19 mouse cellular contexts compared by ENCODE assay signal in the genomic region with DNA sequence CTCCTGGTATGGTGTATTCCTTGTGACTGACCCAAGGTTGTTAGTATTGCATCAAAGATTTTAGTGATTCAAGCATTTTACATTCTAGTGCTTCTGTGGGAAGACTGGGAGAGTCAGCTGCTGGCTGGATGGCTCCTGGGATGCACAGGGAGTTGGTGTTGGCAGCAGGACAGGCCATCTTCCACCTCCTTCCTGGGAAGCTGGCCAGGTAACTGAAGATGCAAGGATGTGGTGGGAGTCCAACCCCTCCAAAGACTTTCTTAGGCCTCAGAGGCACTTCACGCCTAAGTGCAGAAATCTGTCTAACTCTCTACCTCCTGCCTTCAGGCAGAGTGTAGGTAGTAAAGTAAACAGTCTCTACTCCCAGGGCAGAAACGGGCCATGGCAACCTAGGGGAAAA. TPM values are rescaled to one million over a fixed set of nuclear protein-coding genes. Genes with fewer than 3 reads are reported as not detected.
DNase-seq lines count a peak whose midpoint lies in the region.
"Had no signal": no experiment of that assay in that cellular context is flagged by ENCODE, and none has a peak within 500 bp of the region (broad histone marks: within the 10 kb centered on the region; RNA-seq: fewer than 3 reads in every experiment).

No protein-coding gene starts in this region.

- intact Hi-C loops in left cerebral cortex, postnatal 36 days (cut with DNase I): loop anchor here (5.0 to 10.0 kb wide), 5 partner anchors 196 to 579 kb away; no protein-coding TSS in a partner anchor
- intact Hi-C loops in left cerebral cortex, postnatal 4 days (cut with DNase I): loop anchor here (5.0 to 10.0 kb wide), 2 partner anchors 569 to 1729 kb away; no protein-coding TSS in a partner anchor

- peak; percentile 31 to 38 for DNase-seq in frontal cortex, postnatal 36 days (ENCODE audit: low spot score in 2 of 2)
- no peak for DNase-seq in frontal cortex, postnatal 14 days (ENCODE audit: low spot score in 2 of 2)
- DNase-seq in left cerebral cortex, postnatal 36 days (ENCODE audit: low spot score in 2 of 2): peak; percentile 23 to 45
- DNase-seq in left cerebral cortex, postnatal 4 days: no peak
- peak; percentile 30 to 39 for DNase-seq in right cerebral cortex, adult 2 months (ENCODE audit: low spot score in 2 of 2)
- no peak for DNase-seq in right cerebral cortex, postnatal 10 days (ENCODE audit: low spot score in 2 of 2)
- DNase-seq in telencephalon, adult 2 months (ENCODE audit: low read depth, low spot score): peak; percentile 38
- DNase-seq in layer of hippocampus, adult 8-10 months (ENCODE audit: low spot score in 2 of 2): no peak
- DNase-seq: adrenal gland, adult 2 months; adrenal gland, postnatal 14 days; cerebellum, adult 11-12 months; cerebellum, adult 8-10 months; cerebellum, postnatal 25 days; forebrain, postnatal 0 days; gastrocnemius, postnatal 25 days; heart, adult 18-20 months; heart, postnatal 10 days; heart, postnatal 36 days had no signal

RNA-seq across cellular contexts. Expression of a gene that starts 2.7 kb away (rescaled TPM):
- total RNA-seq in left cerebral cortex, postnatal 36 days (2021): 10 to 100 TPM; 73.1 to 78.6 TPM
- 10 to 100 TPM; 70.5 to 72.7 TPM for total RNA-seq in left cerebral cortex, postnatal 4 days (2021)
- 10 to 100 TPM; 37.8 to 40.5 (median 39.8) TPM for total RNA-seq in layer of hippocampus, adult 8-10 months (2022)
- total RNA-seq: common myeloid progenitor, adult 5-6 weeks had no signal

Comparison
In these comparisons a context has a peak if more than half of its experiments do, and no peak if none do; other contexts are left out.
1. DNase-seq: peak in frontal cortex, postnatal 36 days (2 of 2), left cerebral cortex, postnatal 36 days (2 of 2), right cerebral cortex, adult 2 months (2 of 2) and telencephalon, adult 2 months (single experiment); none in frontal cortex, postnatal 14 days (0 of 2), left cerebral cortex, postnatal 4 days (single experiment), right cerebral cortex, postnatal 10 days (0 of 2) and layer of hippocampus, adult 8-10 months (0 of 2).